Mouse (Mus musculus) heart, embryonic 16.5 days (tissue): ENCODE measurements around the gene Acot7. TPM values are rescaled to one million over a fixed set of nuclear protein-coding genes. Genes with fewer than 3 reads are reported as not detected.

ENCODE experiments used
- ATAC-seq: fragments of 200-750 bp; cut with Nextera tagmentation; replicated peaks from 2 replicates; pipeline ENCODE4 v1.8.0; 2017; ENCODE audit warnings: moderate number of reproducible peaks; ENCODE audit not compliant: insufficient read depth, low FRiP score; ENCODE audit errors: extremely low read depth
- H3K27ac ChIP-seq: fragments of 300-500 bp; sonication (generic); 2 replicates; pipeline ENCODE4 v1.5.1; 2014; ENCODE audit warnings: mild to moderate bottlenecking, low read length, control low read depth, moderate library complexity
- H3K27me3 ChIP-seq: fragments of 300-500 bp; sonication (generic); 2 replicates; pipeline ENCODE4 v1.6.1; 2014; ENCODE audit warnings: low read length, mixed read lengths; ENCODE audit not compliant: control insufficient read depth, insufficient read depth
- H3K36me3 ChIP-seq: fragments of 300-500 bp; sonication (generic); 2 replicates; pipeline ENCODE4 v1.6.1; 2014; ENCODE audit not compliant: control insufficient read depth, insufficient read depth
- H3K4me1 ChIP-seq: fragments of 300-500 bp; sonication (generic); 2 replicates; pipeline ENCODE4 v1.6.1; 2014; ENCODE audit warnings: low read length, mixed read lengths; ENCODE audit not compliant: control insufficient read depth, insufficient read depth
- H3K4me2 ChIP-seq: fragments of 300-500 bp; sonication (generic); 2 replicates; pipeline ENCODE4 v1.6.1; 2014; ENCODE audit warnings: low read depth, mild to moderate bottlenecking, control low read depth, low read length
- H3K4me3 ChIP-seq: fragments of 300-500 bp; sonication (generic); 2 replicates; pipeline ENCODE4 v1.5.1; 2014; ENCODE audit warnings: mild to moderate bottlenecking, control low read depth, low read length
- H3K9ac ChIP-seq: fragments of 300-500 bp; sonication (generic); 2 replicates; pipeline ENCODE4 v1.6.1; 2014; ENCODE audit warnings: low read length, control low read depth
- H3K9me3 ChIP-seq: fragments of 300-500 bp; sonication (generic); replicated peaks from 2 replicates; pipeline ENCODE4 v1.6.1; 2016; ENCODE audit warnings: low read length; ENCODE audit not compliant: control insufficient read depth
- WGBS: fragments of 180-500 bp; shearing (Covaris S2); extraction: QIAGEN DNeasy Blood & Tissue Kit; methylation state at CpG from one replicate; pipeline ENCODE4 v1.1.7; 2014; 5-methylcytosine and 5-hydroxymethylcytosine counted together
- polyA plus RNA-seq: library from polyadenylated mRNA; unstranded; fragments of >200 nt; fragmentation: Nextera tagmentation; extraction: Ambion mirVana; gene quantifications from 2 replicates; pipeline ENCODE4 v1.2.1, GENCODE M21; 2015

The Acot7 gene
- polyA plus RNA-seq, 1 experiment from 2014 or later, result 67.7 TPM

GRCm38 (mm10) chr4:152173041-152173440 lies 4.9 kb upstream of the Acot7 start:
- H3K4me1 ChIP-seq, result peaks cover 11% of the 10 kb centered on the region
- H3K9me3 ChIP-seq, result no peaks in the 10 kb centered on the region
- ATAC-seq, result no peak
- WGBS, result 2% methylated on average over 5 of the region's 5 CpGs
- H3K27me3 ChIP-seq, result no peaks in the 10 kb centered on the region
- H3K27ac ChIP-seq, result no peak overlapping the region
- no peak overlapping the region for H3K4me3 ChIP-seq
- H3K36me3 ChIP-seq, result no peaks in the 10 kb centered on the region
- H3K4me2 ChIP-seq, result no peak overlapping the region
- H3K9ac ChIP-seq, result no peak overlapping the region

- peaks cover 16% of the 10 kb centered on the region for H3K4me1 ChIP-seq
- WGBS, result 79% methylated on average over 9 of the region's 9 CpGs
- no peak overlapping the region for H3K9ac ChIP-seq
- H3K4me3 ChIP-seq, result no peak overlapping the region
- no peaks in the 10 kb centered on the region for H3K27me3 ChIP-seq
- H3K9me3 ChIP-seq, result no peaks in the 10 kb centered on the region
- no peak for ATAC-seq
- H3K36me3 ChIP-seq, result no peaks in the 10 kb centered on the region
- H3K27ac ChIP-seq, result no peak overlapping the region
- no peak overlapping the region for H3K4me2 ChIP-seq
Observed at GRCm38 (mm10) chr4:152173956-152174355, 4.0 kb upstream of the Acot7 start.

GRCm38 (mm10) chr4:152176638-152177037 lies 1.3 kb upstream of the Acot7 start:
- H3K4me1 ChIP-seq, result peaks cover 24% of the 10 kb centered on the region
- no peak overlapping the region for H3K9ac ChIP-seq
- no peak for ATAC-seq
- H3K27ac ChIP-seq, result peak overlapping the region; percentile 95; the same call in 1 of the 2 replicates
- WGBS, result 81% methylated on average over 3 of the region's 3 CpGs
- H3K27me3 ChIP-seq, result no peaks in the 10 kb centered on the region
- no peaks in the 10 kb centered on the region for H3K9me3 ChIP-seq
- H3K36me3 ChIP-seq, result no peaks in the 10 kb centered on the region
- H3K4me2 ChIP-seq, result no peak overlapping the region
- H3K4me3 ChIP-seq, result no peak overlapping the region

GRCm38 (mm10) chr4:152177174-152177536 lies 779 bp upstream of the Acot7 start:
- WGBS, result 60% methylated on average over 6 of the region's 6 CpGs
- Histone ChIP-seq H3K4me3 (peak overlapping the region; percentile 73), H3K9ac (peak overlapping the region; percentile 87), H3K4me2 (peak overlapping the region; percentile 98), H3K27ac (peak overlapping the region; percentile 95), H3K4me1 (peaks cover 24% of the 10 kb centered on the region), H3K27me3 (no peaks in the 10 kb centered on the region), H3K9me3 (no peaks in the 10 kb centered on the region), H3K36me3 (no peaks in the 10 kb centered on the region)
- no peak for ATAC-seq

- Histone ChIP-seq H3K4me1 (peaks cover 24% of the 10 kb centered on the region), H3K27ac (no peak overlapping the region; the same call in 1 of the 2 replicates), H3K36me3 (no peaks in the 10 kb centered on the region), H3K9ac (peak overlapping the region; percentile 69), H3K4me3 (peak overlapping the region; percentile 73), H3K9me3 (no peaks in the 10 kb centered on the region), H3K4me2 (peak overlapping the region; percentile 98), H3K27me3 (no peaks in the 10 kb centered on the region)
- peak; percentile 24 for ATAC-seq
- 1% methylated on average over 35 of the region's 35 CpGs for WGBS
Observed at GRCm38 (mm10) chr4:152178344-152178864, 470 bp downstream of the Acot7 start.

GRCm38 (mm10) chr4:152178916-152179705 lies 1.2 kb downstream of the Acot7 start:
- Histone ChIP-seq H3K4me3 (peak overlapping the region; percentile 73), H3K27me3 (no peaks in the 10 kb centered on the region), H3K4me1 (peaks cover 24% of the 10 kb centered on the region), H3K9me3 (no peaks in the 10 kb centered on the region), H3K9ac (peak overlapping the region; percentile 69), H3K27ac (no peak overlapping the region), H3K36me3 (no peaks in the 10 kb centered on the region), H3K4me2 (peak overlapping the region; percentile 98)
- ATAC-seq, result no peak
- 30% methylated on average over 16 of the region's 16 CpGs for WGBS

- Histone ChIP-seq H3K27ac (no peak overlapping the region), H3K4me3 (no peak overlapping the region), H3K4me2 (no peak overlapping the region), H3K4me1 (peaks cover 32% of the 10 kb centered on the region), H3K27me3 (no peaks in the 10 kb centered on the region), H3K9me3 (no peaks in the 10 kb centered on the region), H3K36me3 (no peaks in the 10 kb centered on the region), H3K9ac (no peak overlapping the region)
- ATAC-seq, result no peak
- WGBS, result 82% methylated on average over 16 of the region's 16 CpGs
Observed at GRCm38 (mm10) chr4:152179946-152180660, 2.2 kb downstream of the Acot7 start.

GRCm38 (mm10) chr4:152182205-152182604 lies 4.3 kb downstream of the Acot7 start:
- Histone ChIP-seq H3K9me3 (no peaks in the 10 kb centered on the region), H3K9ac (no peak overlapping the region), H3K36me3 (no peaks in the 10 kb centered on the region), H3K27ac (no peak overlapping the region), H3K4me1 (peaks cover 44% of the 10 kb centered on the region), H3K27me3 (no peaks in the 10 kb centered on the region), H3K4me3 (no peak overlapping the region), H3K4me2 (no peak overlapping the region)
- ATAC-seq, result no peak
- WGBS, result 80% methylated on average over 10 of the region's 10 CpGs
